Mouse (Mus musculus) cerebellum, adult 2 months (tissue): ENCODE data around the gene Cacna1s. TPM values are rescaled to one million over a fixed set of nuclear protein-coding genes. Genes with fewer than 3 reads are reported as not detected.
A peak's percentile ranks its signal among the peaks of the same experiment; 100 is the strongest.

Experiments
- DNase-seq, 2 experiments: peaks; one replicate each; pipeline ENCODE4 v3.0.0; 2021
- H3K27ac ChIP-seq: fragments of 200-500 bp; 2 replicates; pipeline ENCODE4 v1.5.1; 2012; ENCODE audit warnings: low read length, control low read depth, inconsistent platforms; ENCODE audit not compliant: insufficient read depth
- H3K27me3 ChIP-seq: fragments of 200-500 bp; 2 replicates; pipeline ENCODE4 v1.6.1; 2012; ENCODE audit warnings: inconsistent platforms, mild to moderate bottlenecking, low read length, moderate library complexity; ENCODE audit not compliant: control insufficient read depth, insufficient read depth
- H3K4me1 ChIP-seq: fragments of 200-500 bp; 2 replicates; pipeline ENCODE4 v1.6.1; 2011; ENCODE audit warnings: low read length; ENCODE audit not compliant: control insufficient read depth, insufficient read depth
- H3K4me3 ChIP-seq: fragments of 200-500 bp; replicated peaks from 2 replicates; pipeline ENCODE3; 2011; ENCODE audit warnings: mild to moderate bottlenecking, low read depth, low read length, control low read depth; ENCODE audit not compliant: insufficient read depth
- CTCF ChIP-seq: fragments of 200-500 bp; IDR thresholded peaks from 2 replicates; pipeline ENCODE4 v1.5.1; 2011; ENCODE audit warnings: low read depth, mild to moderate bottlenecking, control low read depth, low read length, moderate library complexity, borderline replicate concordance; ENCODE audit not compliant: insufficient read depth
- POLR2A ChIP-seq: fragments of 200-500 bp; IDR thresholded peaks from 2 replicates; pipeline ENCODE4 v1.6.1; 2011; ENCODE audit warnings: low read length, control low read depth, borderline replicate concordance; ENCODE audit not compliant: insufficient read depth
- WGBS: fragments of 180-500 bp; shearing (Covaris S2); methylation state at CpG from one replicate; pipeline ENCODE4 v1.1.7; 2018; 5-methylcytosine and 5-hydroxymethylcytosine counted together
- polyA plus RNA-seq: library from polyadenylated mRNA; depleted of rRNA; stranded (reverse); fragments of >200 nt; gene quantifications from 2 replicates; pipeline ENCODE4 v1.2.3, GENCODE M21; 2012; rRNA removed

The Cacna1s gene
- polyA plus RNA-seq = 1.2 and 1.3 TPM in 2 replicates

GRCm38 (mm10) chr1:136052547-136052946, at the start of gene Cacna1s:
TSS of gene Cacna1s (plus strand) at chr1:136052750.
- DNase-seq = no peak
- Histone ChIP-seq H3K27me3 (no peaks in the 10 kb centered on the region), H3K27ac (no peak within 1 kb of the TSS), H3K4me1 (no peaks in the 10 kb centered on the region; the same call in 1 of the 2 replicates), H3K4me3 (no peak within 1 kb of the TSS)
- 48% methylated on average over 11 of the region's 11 CpGs for WGBS
- no peak for TF ChIP-seq CTCF
- no peak for TF ChIP-seq POLR2A

- no peak for DNase-seq
Measured at GRCm38 (mm10) chr1:136006292-136006748, 46.2 kb upstream of the Cacna1s start, which contains the start of gene Igfn1. TSS of gene Igfn1 (minus strand) at chr1:136006342.

GRCm38 (mm10) chr1:136007211-136008158, 45.1 kb upstream of the Cacna1s start, which contains the start of gene Tmem9:
TSS of gene Tmem9 (plus strand) at chr1:136008150.
- DNase-seq = peak; percentile 45 to 46
- H3K4me3 ChIP-seq = peak within 1 kb of the TSS; percentile 25
- H3K27ac ChIP-seq = no peak within 1 kb of the TSS
- 8% methylated on average over 37 of the region's 37 CpGs for WGBS
- H3K27me3 ChIP-seq = no peaks in the 10 kb centered on the region
- no peak for TF ChIP-seq POLR2A
- H3K4me1 ChIP-seq = peaks cover 3% of the 10 kb centered on the region; the same call in 1 of the 2 replicates

More at GRCm38 (mm10) chr1:136006292-136006748, 46.2 kb upstream of the Cacna1s start, which contains the start of gene Igfn1:
- Histone ChIP-seq H3K4me1 (peaks cover 3% of the 10 kb centered on the region; the same call in 1 of the 2 replicates), H3K4me3 (no peak within 1 kb of the TSS), H3K27me3 (no peaks in the 10 kb centered on the region), H3K27ac (no peak within 1 kb of the TSS)
- TF ChIP-seq CTCF (no peak), POLR2A (no peak)
- 94% methylated on average over 3 of the region's 3 CpGs for WGBS

- H3K4me1 ChIP-seq = peaks cover 3% of the 10 kb centered on the region; the same call in 1 of the 2 replicates
- H3K27ac ChIP-seq = no peak overlapping the region
- 23% methylated on average over 8 of the region's 8 CpGs for WGBS
- DNase-seq = no peak
- no peak for TF ChIP-seq CTCF
- no peak for TF ChIP-seq POLR2A
- H3K4me3 ChIP-seq = no peak overlapping the region
- no peaks in the 10 kb centered on the region for H3K27me3 ChIP-seq
Measured at GRCm38 (mm10) chr1:136008159-136008533, 44.4 kb upstream of the Cacna1s start.

GRCm38 (mm10) chr1:136010247-136010646, 42.3 kb upstream of the Cacna1s start:
- Histone ChIP-seq H3K27me3 (no peaks in the 10 kb centered on the region), H3K4me1 (peaks cover 3% of the 10 kb centered on the region; the same call in 1 of the 2 replicates), H3K27ac (no peak overlapping the region), H3K4me3 (no peak overlapping the region)
- TF ChIP-seq POLR2A (no peak), CTCF (no peak)
- no peak for DNase-seq
- WGBS = 90% methylated on average over 4 of the region's 4 CpGs

GRCm38 (mm10) chr1:136013513-136013912, 39.0 kb upstream of the Cacna1s start:
- no peak for DNase-seq
- no peaks in the 10 kb centered on the region for H3K27me3 ChIP-seq
- 82% methylated on average over 4 of the region's 4 CpGs for WGBS
- H3K27ac ChIP-seq = no peak overlapping the region
- peaks cover 4% of the 10 kb centered on the region; the same call in 1 of the 2 replicates for H3K4me1 ChIP-seq
- H3K4me3 ChIP-seq = no peak overlapping the region
- no peak for TF ChIP-seq CTCF
- TF ChIP-seq POLR2A = no peak

- Histone ChIP-seq H3K27me3 (no peaks in the 10 kb centered on the region), H3K27ac (no peak overlapping the region), H3K4me1 (peaks cover 4% of the 10 kb centered on the region; the same call in 1 of the 2 replicates), H3K4me3 (no peak overlapping the region)
- 87% methylated on average over 2 of the region's 2 CpGs for WGBS
- DNase-seq = no peak
- no peak for TF ChIP-seq POLR2A
- no peak for TF ChIP-seq CTCF
Measured at GRCm38 (mm10) chr1:136014796-136015502, 37.6 kb upstream of the Cacna1s start.

- peaks cover 4% of the 10 kb centered on the region for H3K4me1 ChIP-seq
Measured at GRCm38 (mm10) chr1:136017307-136017706, 35.2 kb upstream of the Cacna1s start.

More at GRCm38 (mm10) chr1:136017307-136017706, 35.2 kb upstream of the Cacna1s start:
- H3K27me3 ChIP-seq = no peaks in the 10 kb centered on the region
- peak; percentile 24 to 33 for DNase-seq
- no peak overlapping the region for H3K4me3 ChIP-seq
- TF ChIP-seq POLR2A (no peak), CTCF (no peak)
- H3K27ac ChIP-seq = peak overlapping the region; percentile 37; the same call in 1 of the 2 replicates
- WGBS = 79% methylated on average over 2 of the region's 2 CpGs
